In genomic region chr15:103304616-103304969, GRCm38 (mm10) we compare ENCODE assay signal across 8 mouse cellular contexts. TPM values are rescaled to one million over a fixed set of nuclear protein-coding genes. Genes with fewer than 3 reads are reported as not detected.
DNase-seq lines count a peak whose midpoint lies in the region; ATAC-seq and TF ChIP-seq lines count a peak whose summit lies in the region.

No protein-coding gene starts in this region.

- intact Hi-C loops in heart, adult 2 months (cut with DNase I), result loop anchor here (10.0 kb wide), 1 partner anchor 320 kb away; no protein-coding TSS in a partner anchor
- intact Hi-C loops in heart, postnatal 14 days (cut with DNase I), result no loop called here

- no peaks in the 10 kb centered on the region for H3K27me3 ChIP-seq in heart, adult 2 months (ENCODE audit: control insufficient read depth, insufficient read depth, low read length)
- peaks cover 68% of the 10 kb centered on the region for H3K27me3 ChIP-seq in E14TG2a.4 (ENCODE audit: insufficient read depth, low read length)
- H3K27me3 ChIP-seq in forebrain, embryonic 15.5 days, result no peaks in the 10 kb centered on the region
- H3K27me3 ChIP-seq in liver, embryonic 11.5 days (replicated peaks; ENCODE audit: control insufficient read depth, insufficient read depth, low read length), result peaks cover 3% of the 10 kb centered on the region

- peak; percentile 5; the same call in 1 of the 2 replicates for ATAC-seq in forebrain, embryonic 15.5 days (replicated peaks)
- no peak for ATAC-seq in liver, embryonic 11.5 days (replicated peaks; ENCODE audit: low FRiP score)

- TF ChIP-seq EP300 in heart, adult 2 months (IDR thresholded peaks at IDR 0.05; ENCODE audit: insufficient read depth, low read depth, low read length), result no peak

- no peak for TF ChIP-seq CTCF in heart, adult 2 months (IDR thresholded peaks at IDR 0.05)
- TF ChIP-seq CTCF in E14TG2a.4 (conservative IDR thresholded peaks at IDR 0.05; ENCODE audit: low read length), result no peak

- H3K9me3 ChIP-seq in E14TG2a.4 (ENCODE audit: low read length), result no peaks in the 10 kb centered on the region
- no peaks in the 10 kb centered on the region for H3K9me3 ChIP-seq in forebrain, embryonic 15.5 days
- H3K9me3 ChIP-seq in liver, embryonic 11.5 days (ENCODE audit: control insufficient read depth, low read length), result no peaks in the 10 kb centered on the region

- no peaks in the 10 kb centered on the region for H3K36me3 ChIP-seq in heart, adult 2 months (ENCODE audit: control insufficient read depth, insufficient read depth, low read length)
- H3K36me3 ChIP-seq in E14TG2a.4 (ENCODE audit: insufficient read depth, low read length), result peaks cover 5% of the 10 kb centered on the region; the same call in 1 of the 2 replicates
- no peaks in the 10 kb centered on the region for H3K36me3 ChIP-seq in forebrain, embryonic 15.5 days
- H3K36me3 ChIP-seq in liver, embryonic 11.5 days (ENCODE audit: control insufficient read depth, insufficient read depth, low read length), result no peaks in the 10 kb centered on the region; the same call in 1 of the 2 replicates

- WGBS in heart, adult 2 months, result 2% methylated on average over 9 of the region's 9 CpGs
- WGBS in forebrain, embryonic 15.5 days, result 0% methylated on average over 9 of the region's 9 CpGs
- WGBS in liver, embryonic 11.5 days, result 3% methylated on average over 9 of the region's 9 CpGs

- H3K9ac ChIP-seq in heart, adult 2 months (ENCODE audit: low read depth, low read length), result peak overlapping the region; percentile 72
- peak overlapping the region; percentile 78 for H3K9ac ChIP-seq in forebrain, embryonic 15.5 days (replicated peaks)
- peak overlapping the region; percentile 57 for H3K9ac ChIP-seq in liver, embryonic 11.5 days (ENCODE audit: low read depth, low read length)

- peaks cover 5% of the 10 kb centered on the region; the same call in 1 of the 2 replicates for H3K4me1 ChIP-seq in heart, adult 2 months (ENCODE audit: control insufficient read depth, insufficient read depth, low read length)
- peaks cover 88% of the 10 kb centered on the region for H3K4me1 ChIP-seq in E14TG2a.4 (replicated peaks; ENCODE audit: low read depth, low read length)
- H3K4me1 ChIP-seq in forebrain, embryonic 15.5 days, result peaks cover 66% of the 10 kb centered on the region
- peaks cover 56% of the 10 kb centered on the region for H3K4me1 ChIP-seq in liver, embryonic 11.5 days (replicated peaks; ENCODE audit: control insufficient read depth, insufficient read depth, low read length)

- H3K27ac ChIP-seq in heart, adult 2 months, result peak overlapping the region; percentile 92
- H3K27ac ChIP-seq in forebrain, embryonic 15.5 days (replicated peaks), result peak overlapping the region; percentile 99
- peak overlapping the region; percentile 83 for H3K27ac ChIP-seq in liver, embryonic 11.5 days (ENCODE audit: low read depth, low read length)

- peak overlapping the region; percentile 65 for H3K4me3 ChIP-seq in heart, adult 2 months
- H3K4me3 ChIP-seq in E14TG2a.4 (replicated peaks; ENCODE audit: low read length), result peak overlapping the region; percentile 79
- H3K4me3 ChIP-seq in forebrain, embryonic 15.5 days, result peak overlapping the region; percentile 50
- H3K4me3 ChIP-seq in liver, embryonic 11.5 days (ENCODE audit: low read depth, low read length), result peak overlapping the region; percentile 58

- peak in 1 of 2 experiments; percentile 52 for DNase-seq in heart, adult 2 months
- DNase-seq in heart, postnatal 14 days, result no peak
- DNase-seq in liver, embryonic 11.5 days (ENCODE audit: low spot score), result no peak
- DNase-seq in urinary bladder, postnatal 25 days (ENCODE audit: low spot score), result no peak
- DNase-seq in urinary bladder, postnatal 14 days (ENCODE audit: low spot score), result no peak
- DNase-seq in cerebellum, postnatal 25 days, result no peak

- TF ChIP-seq POLR2A in heart, adult 2 months (IDR thresholded peaks at IDR 0.05; ENCODE audit: insufficient read depth, low read depth, low read length), result no peak

- H3K4me2 ChIP-seq in forebrain, embryonic 15.5 days (replicated peaks), result peak overlapping the region; percentile 76
- H3K4me2 ChIP-seq in liver, embryonic 11.5 days, result peak overlapping the region; percentile 88

- no peaks in the 10 kb centered on the region for H3K79me2 ChIP-seq in heart, adult 2 months (replicated peaks; ENCODE audit: control insufficient read depth, insufficient read depth, low read length)

RNA-seq across cellular contexts. Expression of gene Gpr84, which starts 5.8 kb away (rescaled TPM):
- not detected for total RNA-seq in heart, adult 2 months (2021)
- 0.06 TPM in 1 of 2 replicates, not detected in the other for polyA plus RNA-seq in heart, adult 2 months (2012; rRNA removed)
- total RNA-seq in heart, postnatal 14 days (2021), result not detected
- 0.28 and 0.37 TPM in 2 replicates for polyA plus RNA-seq in forebrain, embryonic 15.5 days (2015; fragmentation: Nextera tagmentation; extraction: Ambion mirVana)
- polyA plus RNA-seq in liver, embryonic 11.5 days (2014; fragmentation: Nextera tagmentation; extraction: Ambion mirVana), result 0.49 and 0.78 TPM in 2 replicates

RNA-seq across cellular contexts. Expression of gene Copz1, which starts 32.1 kb away (rescaled TPM):
- 10 to 100 TPM; 50.2 to 55.2 TPM for total RNA-seq in heart, adult 2 months (2021)
- polyA plus RNA-seq in heart, adult 2 months (2012; rRNA removed), result 58.7 and 96.8 TPM in 2 replicates
- total RNA-seq in heart, postnatal 14 days (2021), result 10 to 100 TPM; 58.9 to 63.6 TPM
- 215 and 220 TPM in 2 replicates for polyA plus RNA-seq in forebrain, embryonic 15.5 days (2015; fragmentation: Nextera tagmentation; extraction: Ambion mirVana)
- 298 and 328 TPM in 2 replicates for polyA plus RNA-seq in liver, embryonic 11.5 days (2014; fragmentation: Nextera tagmentation; extraction: Ambion mirVana)

RNA-seq across cellular contexts. Expression of gene Zfp385a, which starts 35.3 kb away (rescaled TPM):
- 10 to 100 TPM; 10.1 to 10.4 TPM for total RNA-seq in heart, adult 2 months (2021)
- polyA plus RNA-seq in heart, adult 2 months (2012; rRNA removed), result 7.3 and 12.0 TPM in 2 replicates
- total RNA-seq in heart, postnatal 14 days (2021), result 10 to 100 TPM; 16.6 to 18.4 TPM
- polyA plus RNA-seq in forebrain, embryonic 15.5 days (2015; fragmentation: Nextera tagmentation; extraction: Ambion mirVana), result 12.7 and 13.0 TPM in 2 replicates
- 23.2 and 24.8 TPM in 2 replicates for polyA plus RNA-seq in liver, embryonic 11.5 days (2014; fragmentation: Nextera tagmentation; extraction: Ambion mirVana)

RNA-seq across cellular contexts. Expression of gene Nfe2, which starts 46.4 kb away (rescaled TPM):
- 1 to 10 TPM in 1 of 2 experiments, under 1 TPM in 1; 0.86 to 2.0 TPM for total RNA-seq in heart, adult 2 months (2021)
- polyA plus RNA-seq in heart, adult 2 months (2012; rRNA removed), result 1.6 and 1.9 TPM in 2 replicates
- under 1 TPM; 0.60 to 0.83 TPM for total RNA-seq in heart, postnatal 14 days (2021)
- 0.38 and 0.63 TPM in 2 replicates for polyA plus RNA-seq in forebrain, embryonic 15.5 days (2015; fragmentation: Nextera tagmentation; extraction: Ambion mirVana)
- polyA plus RNA-seq in liver, embryonic 11.5 days (2014; fragmentation: Nextera tagmentation; extraction: Ambion mirVana), result 94.1 and 108 TPM in 2 replicates
